Mouse (Mus musculus) midbrain, embryonic 11.5 days (tissue): ENCODE measurements at regions not wholly inside any gene's neighbourhood (a gene's known extent, or its start where the extent isn't known, plus 50 kb on each side); places are given as distances from the start of the nearest gene placed in this dataset.

ENCODE experiments used
- ATAC-seq: fragments of 200-750 bp; cut with Nextera tagmentation; 2 replicates; pipeline ENCODE4 v1.8.0; 2017; ENCODE audit warnings: moderate TSS enrichment, moderate library complexity; ENCODE audit not compliant: low FRiP score
- DNase-seq: peaks from one replicate; pipeline ENCODE4 v3.0.0; 2015; ENCODE audit warnings: low spot score; ENCODE audit errors: missing footprints
- H3K27ac ChIP-seq: fragments of 300-500 bp; sonication (generic); 2 replicates; pipeline ENCODE4 v1.5.1; 2014; ENCODE audit warnings: low read depth, low read length
- H3K27me3 ChIP-seq: fragments of 300-500 bp; sonication (generic); 2 replicates; pipeline ENCODE4 v1.6.1; 2014; ENCODE audit warnings: mild to moderate bottlenecking, low read length, moderate library complexity, mixed read lengths; ENCODE audit not compliant: control insufficient read depth, insufficient read depth
- H3K36me3 ChIP-seq: fragments of 300-500 bp; sonication (generic); 2 replicates; pipeline ENCODE4 v1.6.1; 2014; ENCODE audit warnings: mild to moderate bottlenecking, low read length, moderate library complexity, mixed read lengths; ENCODE audit not compliant: control insufficient read depth, insufficient read depth
- H3K4me1 ChIP-seq: fragments of 300-500 bp; sonication (generic); 2 replicates; pipeline ENCODE4 v1.6.1; 2014; ENCODE audit warnings: low read length; ENCODE audit not compliant: control insufficient read depth, insufficient read depth
- H3K4me2 ChIP-seq: fragments of 300-500 bp; sonication (generic); 2 replicates; pipeline ENCODE4 v1.6.1; 2014; ENCODE audit warnings: mild to moderate bottlenecking, moderate library complexity
- H3K4me3 ChIP-seq: fragments of 300-500 bp; sonication (generic); 2 replicates; pipeline ENCODE4 v1.5.1; 2014; ENCODE audit warnings: low read depth, low read length
- H3K9ac ChIP-seq: fragments of 300-500 bp; sonication (generic); 2 replicates; pipeline ENCODE4 v1.6.1; 2014; ENCODE audit warnings: low read length
- H3K9me3 ChIP-seq: fragments of 300-500 bp; sonication (generic); 2 replicates; pipeline ENCODE4 v1.6.1; 2016; ENCODE audit warnings: low read length; ENCODE audit not compliant: control insufficient read depth
- whole genome bisulfite sequencing: fragments of 180-500 bp; shearing (Covaris S2); extraction: QIAGEN DNeasy Blood & Tissue Kit; methylation state at CpG from one replicate; pipeline ENCODE4 v1.1.7; 2014; 5-methylcytosine and 5-hydroxymethylcytosine counted together

DNA sequence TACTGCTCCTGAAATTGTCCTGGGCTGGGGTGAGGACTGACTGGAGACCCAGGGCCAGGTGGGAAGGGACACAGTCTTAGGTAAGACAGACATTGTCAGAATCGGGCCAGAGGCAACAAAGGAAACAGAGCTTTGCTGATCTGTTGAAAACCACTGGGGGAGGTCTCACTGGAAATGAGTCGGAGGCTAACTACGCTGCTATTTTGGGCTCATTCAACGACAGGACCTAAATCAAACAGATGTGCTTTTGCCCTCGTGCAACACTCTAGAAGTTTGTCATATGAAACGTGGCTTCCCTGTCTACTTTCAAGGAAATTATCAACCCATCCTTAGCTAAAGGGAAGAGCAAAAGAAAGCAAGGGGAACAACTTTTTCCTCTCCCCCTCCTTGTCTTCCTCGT lies 265.3 kb downstream of the Plpp3 start:
- Histone ChIP-seq H3K27me3 (no peaks in the 10 kb centered on the region), H3K4me2 (no peak overlapping the region), H3K27ac (no peak overlapping the region), H3K4me3 (no peak overlapping the region), H3K9me3 (no peaks in the 10 kb centered on the region), H3K9ac (no peak overlapping the region), H3K4me1 (no peaks in the 10 kb centered on the region), H3K36me3 (no peaks in the 10 kb centered on the region)
- DNase-seq (no peak), ATAC-seq (no peak)
- 73% methylated on average over 7 of the region's 7 CpGs for WGBS

DNA sequence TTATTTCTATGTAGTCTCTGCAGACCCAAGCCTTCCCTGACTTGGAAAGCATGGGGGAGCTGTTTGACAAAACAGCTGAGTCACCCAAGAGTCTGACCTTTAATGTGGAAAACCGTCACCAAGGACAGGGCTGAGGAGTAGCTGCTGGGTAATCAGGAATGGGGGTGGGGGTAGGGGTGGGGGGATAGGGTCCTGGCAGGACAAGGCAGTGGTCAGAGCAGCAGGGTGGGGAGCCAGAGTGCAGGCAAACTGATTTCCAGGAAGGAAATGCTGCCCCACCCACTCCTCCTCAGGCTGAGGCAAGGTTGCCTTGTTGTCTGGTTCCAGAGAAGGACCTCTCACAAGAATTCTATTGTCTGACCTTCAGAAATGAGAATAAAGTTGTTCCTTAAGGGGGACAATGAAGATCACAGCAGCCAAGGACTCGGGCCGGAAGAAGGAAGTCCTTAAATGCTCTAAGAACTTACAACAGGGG lies 266.6 kb downstream of the Plpp3 start:
- H3K4me2 ChIP-seq: no peak overlapping the region
- H3K36me3 ChIP-seq: no peaks in the 10 kb centered on the region
- ATAC-seq: no peak
- H3K9ac ChIP-seq: no peak overlapping the region
- DNase-seq: peak; percentile 0
- no peaks in the 10 kb centered on the region for H3K9me3 ChIP-seq
- no peaks in the 10 kb centered on the region for H3K4me1 ChIP-seq
- 81% methylated on average over 3 of the region's 3 CpGs for WGBS
- no peaks in the 10 kb centered on the region for H3K27me3 ChIP-seq
- H3K27ac ChIP-seq: no peak overlapping the region
- no peak overlapping the region for H3K4me3 ChIP-seq

DNA sequence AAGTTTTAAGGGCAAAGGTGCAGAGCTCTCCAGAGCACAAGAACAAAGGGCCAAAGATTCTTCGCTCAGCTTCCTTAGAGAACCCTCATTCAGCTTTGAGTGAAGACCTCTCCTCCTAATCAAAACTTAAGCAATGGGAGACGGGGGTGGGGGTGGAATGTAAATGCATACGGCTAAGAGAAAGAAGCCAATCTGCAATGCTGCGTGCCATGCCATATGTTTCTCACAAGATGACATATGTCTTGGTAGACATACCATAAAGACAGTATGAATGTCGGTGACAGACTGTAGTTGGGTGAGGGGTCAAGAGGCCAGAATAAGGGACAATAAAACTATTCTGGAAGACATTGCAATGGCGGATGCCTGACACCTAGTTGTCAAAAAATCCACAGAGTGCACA lies 267.9 kb downstream of the Plpp3 start:
- H3K27me3 ChIP-seq: no peaks in the 10 kb centered on the region
- ATAC-seq: no peak
- H3K27ac ChIP-seq: no peak overlapping the region
- H3K4me3 ChIP-seq: no peak overlapping the region
- no peaks in the 10 kb centered on the region for H3K9me3 ChIP-seq
- DNase-seq: no peak
- H3K9ac ChIP-seq: no peak overlapping the region
- H3K4me2 ChIP-seq: no peak overlapping the region
- no peaks in the 10 kb centered on the region for H3K36me3 ChIP-seq
- no peaks in the 10 kb centered on the region for H3K4me1 ChIP-seq
- 77% methylated on average over 6 of the region's 6 CpGs for WGBS

DNA sequence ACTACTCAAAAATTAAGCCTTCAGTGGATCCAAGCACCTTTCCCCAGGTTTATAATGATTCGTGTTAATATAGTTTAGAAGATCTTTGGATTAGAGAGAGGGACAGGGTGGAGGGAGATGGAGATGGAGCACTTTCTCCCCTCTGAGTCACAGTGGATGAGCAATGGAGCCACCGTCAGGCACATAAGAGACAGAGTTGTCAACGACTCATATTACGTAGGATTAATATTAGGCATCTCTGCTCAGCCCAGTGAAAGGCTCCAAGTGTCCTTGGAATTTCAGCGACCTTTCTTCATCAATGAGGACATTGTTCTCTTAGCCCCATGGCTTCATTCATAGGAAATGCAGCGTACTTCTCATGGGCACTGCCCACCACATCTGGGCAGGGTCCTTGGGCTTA lies 270.4 kb downstream of the Plpp3 start:
- ATAC-seq (no peak), DNase-seq (no peak)
- Histone ChIP-seq H3K27me3 (no peaks in the 10 kb centered on the region), H3K27ac (no peak overlapping the region), H3K4me3 (no peak overlapping the region), H3K4me1 (no peaks in the 10 kb centered on the region), H3K4me2 (no peak overlapping the region), H3K9me3 (no peaks in the 10 kb centered on the region), H3K9ac (no peak overlapping the region), H3K36me3 (no peaks in the 10 kb centered on the region)
- WGBS: 76% methylated on average over 6 of the region's 6 CpGs

DNA sequence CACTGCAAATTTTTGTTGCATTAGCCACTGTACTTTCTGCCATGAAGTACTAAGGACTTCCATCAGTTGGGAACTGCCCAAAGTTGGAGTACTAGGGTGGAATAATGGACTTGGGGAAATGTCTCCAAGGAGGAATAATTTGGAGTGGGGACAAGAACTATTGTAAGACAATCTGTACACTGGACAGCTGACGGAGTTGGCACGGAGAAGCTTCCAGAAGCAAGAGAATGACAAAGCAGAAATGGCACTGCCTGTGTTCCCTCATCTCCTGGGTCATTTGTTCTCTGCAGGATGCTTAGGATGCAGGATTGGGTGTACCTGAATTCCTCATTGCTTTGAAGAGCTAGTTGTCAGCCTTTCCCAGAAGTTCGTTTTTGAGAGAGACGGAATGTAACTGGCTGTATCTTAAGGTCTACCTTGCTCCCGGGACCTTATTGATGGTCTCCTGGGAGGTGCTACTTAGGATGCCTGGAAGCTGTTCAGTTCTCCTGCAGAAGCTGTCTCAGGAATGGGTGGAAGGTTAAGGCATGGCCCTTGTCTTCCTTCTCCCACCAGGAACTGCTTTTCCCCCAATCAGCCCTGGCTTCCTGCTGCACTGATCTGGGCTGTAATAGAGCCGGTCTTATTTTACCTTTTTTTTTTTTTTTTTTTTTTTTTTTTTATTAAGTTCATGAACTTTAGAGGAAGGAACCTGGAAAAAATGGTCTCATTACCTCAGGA lies 272.4 kb downstream of the Plpp3 start:
- H3K9ac ChIP-seq: no peak overlapping the region
- H3K36me3 ChIP-seq: no peaks in the 10 kb centered on the region
- no peaks in the 10 kb centered on the region for H3K27me3 ChIP-seq
- no peak overlapping the region for H3K4me2 ChIP-seq
- DNase-seq (no peak), ATAC-seq (no peak)
- H3K27ac ChIP-seq: no peak overlapping the region
- no peaks in the 10 kb centered on the region for H3K9me3 ChIP-seq
- no peaks in the 10 kb centered on the region for H3K4me1 ChIP-seq
- 94% methylated on average over 6 of the region's 6 CpGs for WGBS
- no peak overlapping the region for H3K4me3 ChIP-seq

DNA sequence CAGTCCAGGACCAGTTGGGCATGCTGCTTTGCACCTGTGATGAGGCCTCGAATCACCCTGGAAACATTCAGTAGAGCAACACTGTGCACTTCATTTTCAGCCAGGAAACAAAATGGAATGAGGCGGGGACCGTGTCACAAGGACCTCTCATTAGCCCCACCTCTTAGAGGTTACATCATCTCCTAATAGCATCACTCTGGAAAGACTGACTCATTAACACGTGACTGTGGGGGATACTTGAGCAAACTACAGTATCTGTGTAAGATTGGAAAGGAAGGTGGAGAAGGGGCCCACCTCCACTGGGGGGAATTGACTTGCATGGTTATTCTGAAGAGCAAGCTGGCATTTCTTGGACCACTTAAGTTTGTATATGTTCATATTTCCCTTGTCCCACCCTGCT lies 275.3 kb downstream of the Plpp3 start:
- no peaks in the 10 kb centered on the region for H3K36me3 ChIP-seq
- WGBS: 90% methylated on average over 4 of the region's 4 CpGs
- DNase-seq: no peak
- no peak overlapping the region for H3K27ac ChIP-seq
- no peak overlapping the region for H3K4me3 ChIP-seq
- H3K4me1 ChIP-seq: no peaks in the 10 kb centered on the region
- ATAC-seq: no peak
- no peak overlapping the region for H3K9ac ChIP-seq
- no peaks in the 10 kb centered on the region for H3K27me3 ChIP-seq
- no peaks in the 10 kb centered on the region for H3K9me3 ChIP-seq
- H3K4me2 ChIP-seq: no peak overlapping the region

DNA sequence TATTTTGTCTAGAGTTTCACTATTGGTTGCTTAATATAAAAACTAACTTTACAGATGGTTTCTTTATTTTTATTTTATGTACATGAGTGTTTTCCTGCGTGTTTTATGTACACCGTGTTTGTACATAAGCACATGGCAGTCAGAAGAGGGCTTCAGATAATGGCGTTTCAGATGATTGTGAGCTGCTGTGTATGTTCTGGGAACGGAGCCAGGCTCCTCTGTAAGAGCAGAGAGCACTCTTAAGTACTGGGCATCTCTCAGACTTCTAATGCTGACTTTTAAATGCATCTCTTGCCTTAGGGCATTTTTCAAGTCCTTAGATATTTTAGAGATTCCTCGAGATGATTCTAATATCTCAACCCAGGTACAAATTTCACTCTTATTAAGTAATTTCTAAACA lies 280.0 kb downstream of the Plpp3 start:
- DNase-seq (no peak), ATAC-seq (no peak)
- Histone ChIP-seq H3K36me3 (no peaks in the 10 kb centered on the region), H3K27me3 (no peaks in the 10 kb centered on the region), H3K4me3 (no peak overlapping the region), H3K4me2 (no peak overlapping the region), H3K9me3 (no peaks in the 10 kb centered on the region), H3K27ac (no peak overlapping the region), H3K9ac (no peak overlapping the region), H3K4me1 (no peaks in the 10 kb centered on the region)
- WGBS: 89% methylated on average over 5 of the region's 5 CpGs

DNA sequence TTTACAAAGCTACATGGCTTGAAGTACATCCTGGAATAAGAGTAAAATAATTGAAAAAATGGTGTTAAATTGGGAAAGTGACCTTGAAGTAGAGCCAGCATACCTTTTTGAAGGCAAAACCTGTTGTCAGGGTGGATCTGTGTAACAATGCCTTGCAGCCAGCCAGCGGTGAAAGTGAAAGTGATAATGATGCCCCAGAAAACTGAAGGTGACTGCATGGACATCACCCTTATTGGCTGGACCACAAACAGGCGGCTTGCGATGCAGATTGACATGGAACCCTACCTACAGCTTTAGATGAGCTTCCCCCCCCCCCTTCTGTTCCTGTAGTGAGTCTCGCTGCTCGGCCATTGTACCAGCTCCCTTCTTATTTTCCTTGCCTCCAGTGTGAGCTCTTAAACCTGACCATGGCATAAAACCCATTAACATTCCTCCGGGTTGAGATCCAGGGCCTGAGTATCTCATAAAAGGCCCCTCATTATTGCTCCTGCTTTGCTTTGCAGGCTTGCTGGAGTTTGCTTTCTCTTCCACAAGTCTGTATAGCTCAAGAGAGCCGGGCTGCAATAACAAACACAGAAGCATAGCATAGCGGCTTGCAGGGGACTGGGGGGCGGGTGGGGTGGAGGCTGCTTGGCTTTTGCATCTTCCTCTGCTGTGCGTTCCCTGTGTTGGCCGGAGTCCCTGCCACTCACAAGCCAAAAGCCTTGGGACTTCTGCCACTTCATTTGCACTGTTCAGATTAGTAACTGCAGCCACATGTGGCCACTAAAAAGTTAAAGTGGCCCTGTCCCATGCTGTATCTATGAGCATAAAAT lies 292.1 kb downstream of the Plpp3 start:
- H3K9ac ChIP-seq: no peak overlapping the region
- no peaks in the 10 kb centered on the region for H3K4me1 ChIP-seq
- DNase-seq: no peak
- 64% methylated on average over 11 of the region's 11 CpGs for WGBS
- H3K27ac ChIP-seq: no peak overlapping the region
- H3K4me3 ChIP-seq: no peak overlapping the region
- ATAC-seq: no peak
- no peak overlapping the region for H3K4me2 ChIP-seq
- no peaks in the 10 kb centered on the region for H3K9me3 ChIP-seq
- H3K27me3 ChIP-seq: no peaks in the 10 kb centered on the region
- no peaks in the 10 kb centered on the region for H3K36me3 ChIP-seq

DNA sequence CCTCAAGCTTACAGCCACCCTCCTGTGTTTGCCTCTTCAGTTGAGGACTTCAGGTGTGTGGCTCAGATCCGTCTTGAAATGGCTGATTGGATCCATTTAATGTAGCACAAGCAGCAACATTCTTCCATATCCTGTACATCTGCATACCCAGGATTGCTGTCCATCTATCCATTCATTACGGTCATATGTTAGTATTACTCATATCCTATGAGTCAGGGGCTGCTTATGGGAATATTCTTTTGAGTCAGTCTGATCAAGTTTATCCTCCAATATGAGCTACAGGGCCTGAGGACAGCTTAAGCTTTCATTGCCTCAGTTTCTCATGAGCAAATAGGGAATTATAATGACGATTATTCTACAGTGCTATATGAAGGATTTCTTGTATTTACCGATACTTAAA lies 293.7 kb downstream of the Plpp3 start:
- DNase-seq: no peak
- 93% methylated on average over 4 of the region's 4 CpGs for WGBS
- no peaks in the 10 kb centered on the region for H3K9me3 ChIP-seq
- no peak overlapping the region for H3K4me2 ChIP-seq
- no peaks in the 10 kb centered on the region for H3K27me3 ChIP-seq
- no peaks in the 10 kb centered on the region for H3K36me3 ChIP-seq
- H3K4me3 ChIP-seq: no peak overlapping the region
- no peak for ATAC-seq
- H3K9ac ChIP-seq: no peak overlapping the region
- H3K4me1 ChIP-seq: no peaks in the 10 kb centered on the region
- no peak overlapping the region for H3K27ac ChIP-seq
